Mouse (Mus musculus): ENCODE measurements around the gene Ccdc84. TPM values are rescaled to one million over a fixed set of nuclear protein-coding genes. Genes with fewer than 3 reads are reported as not detected.
"Not testable (repeated sequence)": the region's sequence is repeated elsewhere in the genome, so short reads cannot be mapped to it uniquely, and the experiment has no call there.

Gene Ccdc84
- polyA plus RNA-seq, 1 experiment from 2014 or later, result 20.9 TPM

GRCm38 (mm10) chr9:44435747-44436146, 17.4 kb upstream of the Ccdc84 start:
- Histone ChIP-seq H3K9ac (ENCODE audit: low read length) (no peak overlapping the region), H3K4me2 (ENCODE audit: low read depth) (no peak overlapping the region), H3K9me3 (ENCODE audit: control insufficient read depth, low read length) (no peaks in the 10 kb centered on the region), H3K4me1 (ENCODE audit: control insufficient read depth, insufficient read depth, low read length) (no peaks in the 10 kb centered on the region), H3K27ac (ENCODE audit: low read depth, low read length) (no peak overlapping the region), H3K4me3 (ENCODE audit: low read depth, low read length) (no peak overlapping the region), H3K36me3 (ENCODE audit: control insufficient read depth, insufficient read depth, low read length) (no peaks in the 10 kb centered on the region), H3K27me3 (ENCODE audit: control insufficient read depth, insufficient read depth, low read length) (no peaks in the 10 kb centered on the region)
- DNase-seq (ENCODE audit: low spot score) (no peak), ATAC-seq (ENCODE audit: insufficient read depth, low FRiP score, low TSS enrichment) (no peak)
- 72% methylated on average over 6 of the region's 6 CpGs for WGBS

DNA sequence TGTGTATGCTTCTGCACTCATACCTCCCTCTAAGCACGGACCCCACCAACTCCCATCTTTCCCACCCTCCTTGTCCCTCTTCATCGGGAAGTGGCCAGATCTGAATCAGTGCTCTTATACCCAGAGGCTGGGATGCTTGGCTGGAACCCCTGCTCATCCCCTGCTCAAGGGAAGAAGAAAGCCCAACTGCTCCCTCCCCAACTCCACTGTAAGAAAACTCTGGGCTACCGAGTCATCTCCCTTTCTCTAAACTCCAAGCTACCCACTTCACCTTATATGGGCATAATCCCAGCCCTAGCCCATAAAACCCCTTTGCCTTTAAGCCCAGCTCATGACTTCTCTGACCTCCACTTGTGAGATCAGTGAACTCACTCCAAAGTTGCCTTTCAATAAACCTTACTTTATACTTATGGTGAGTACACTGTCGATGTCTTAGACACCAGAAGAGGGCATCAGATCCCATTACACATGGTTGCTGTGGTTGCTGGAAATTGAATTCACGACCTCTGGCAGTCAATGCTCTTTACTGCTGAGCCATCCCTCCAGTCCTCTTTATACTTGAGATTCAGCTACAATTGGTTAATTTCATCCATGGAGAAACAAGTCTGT, 14.3 kb upstream of the Ccdc84 start:
- no peak overlapping the region for H3K27ac ChIP-seq (ENCODE audit: low read depth, low read length)
- no peak for DNase-seq (ENCODE audit: low spot score)
- H3K9ac ChIP-seq (ENCODE audit: low read length), result no peak overlapping the region
- ATAC-seq (ENCODE audit: insufficient read depth, low FRiP score, low TSS enrichment), result no peak
- no peaks in the 10 kb centered on the region for H3K36me3 ChIP-seq (ENCODE audit: control insufficient read depth, insufficient read depth, low read length)
- no peak overlapping the region for H3K4me2 ChIP-seq (ENCODE audit: low read depth)
- H3K9me3 ChIP-seq (ENCODE audit: control insufficient read depth, low read length), result no peaks in the 10 kb centered on the region
- no peak overlapping the region for H3K4me3 ChIP-seq (ENCODE audit: low read depth, low read length)
- no peaks in the 10 kb centered on the region for H3K4me1 ChIP-seq (ENCODE audit: control insufficient read depth, insufficient read depth, low read length)
- H3K27me3 ChIP-seq (ENCODE audit: control insufficient read depth, insufficient read depth, low read length), result no peaks in the 10 kb centered on the region
- WGBS, result 49% methylated on average over 5 of the region's 5 CpGs

DNA sequence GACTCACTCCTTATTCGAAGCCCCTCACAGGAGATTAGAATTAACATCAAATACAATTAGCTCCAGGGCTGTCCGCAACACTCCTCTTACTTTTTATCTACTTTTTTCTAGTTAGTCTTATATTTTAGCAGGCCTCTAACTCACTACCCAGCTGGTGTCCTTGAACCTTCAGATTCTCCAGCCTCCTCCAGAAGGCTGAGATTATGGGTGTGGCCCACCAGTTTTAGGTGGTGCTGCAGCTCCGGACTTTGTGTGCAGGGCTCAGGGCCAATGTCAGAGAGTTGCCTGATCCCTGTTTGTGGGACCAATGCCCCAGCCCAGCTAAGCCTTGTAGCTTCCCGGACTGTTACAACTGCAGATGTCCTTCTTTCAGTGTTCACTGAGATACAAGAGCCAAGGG, 5.2 kb upstream of the Ccdc84 start:
- Histone ChIP-seq H3K36me3 (ENCODE audit: control insufficient read depth, insufficient read depth, low read length) (no peaks in the 10 kb centered on the region), H3K4me2 (ENCODE audit: low read depth) (no peak overlapping the region), H3K9ac (ENCODE audit: low read length) (no peak overlapping the region), H3K4me1 (ENCODE audit: control insufficient read depth, insufficient read depth, low read length) (no peaks in the 10 kb centered on the region), H3K9me3 (ENCODE audit: control insufficient read depth, low read length) (no peaks in the 10 kb centered on the region), H3K27ac (ENCODE audit: low read depth, low read length) (no peak overlapping the region), H3K27me3 (ENCODE audit: control insufficient read depth, insufficient read depth, low read length) (no peaks in the 10 kb centered on the region), H3K4me3 (ENCODE audit: low read depth, low read length) (no peak overlapping the region)
- WGBS, result 88% methylated on average over 4 of the region's 4 CpGs
- no peak for ATAC-seq (ENCODE audit: insufficient read depth, low FRiP score, low TSS enrichment)
- no peak for DNase-seq (ENCODE audit: low spot score)

- H3K4me1 ChIP-seq (ENCODE audit: control insufficient read depth, insufficient read depth, low read length), result peaks cover 3% of the 10 kb centered on the region; the same call in 1 of the 2 replicates
- no peak for DNase-seq (ENCODE audit: low spot score)
- no peak overlapping the region for H3K4me3 ChIP-seq (ENCODE audit: low read depth, low read length)
- ATAC-seq (ENCODE audit: insufficient read depth, low FRiP score, low TSS enrichment), result no peak
- no peak overlapping the region for H3K4me2 ChIP-seq (ENCODE audit: low read depth)
- no peaks in the 10 kb centered on the region for H3K36me3 ChIP-seq (ENCODE audit: control insufficient read depth, insufficient read depth, low read length)
- no peak overlapping the region for H3K9ac ChIP-seq (ENCODE audit: low read length)
- no peak overlapping the region for H3K27ac ChIP-seq (ENCODE audit: low read depth, low read length)
- 75% methylated on average over 5 of the region's 5 CpGs for WGBS
- H3K27me3 ChIP-seq (ENCODE audit: control insufficient read depth, insufficient read depth, low read length), result no peaks in the 10 kb centered on the region
- no peaks in the 10 kb centered on the region for H3K9me3 ChIP-seq (ENCODE audit: control insufficient read depth, low read length)
Observed at GRCm38 (mm10) chr9:44420280-44420898, 2.0 kb upstream of the Ccdc84 start.

- H3K4me3 ChIP-seq (ENCODE audit: low read depth, low read length); H3K27ac ChIP-seq (ENCODE audit: low read depth, low read length); H3K9ac ChIP-seq (ENCODE audit: low read length); H3K9me3 ChIP-seq (ENCODE audit: control insufficient read depth, low read length); DNase-seq (ENCODE audit: low spot score); H3K27me3 ChIP-seq (ENCODE audit: control insufficient read depth, insufficient read depth, low read length); ATAC-seq (ENCODE audit: insufficient read depth, low FRiP score, low TSS enrichment); H3K4me1 ChIP-seq (ENCODE audit: control insufficient read depth, insufficient read depth, low read length); H3K4me2 ChIP-seq (ENCODE audit: low read depth); H3K36me3 ChIP-seq (ENCODE audit: control insufficient read depth, insufficient read depth, low read length): not testable (repeated sequence)
- WGBS, result 95% methylated on average over 9 of the region's 9 CpGs
Observed at GRCm38 (mm10) chr9:44419730-44420129, 1.4 kb upstream of the Ccdc84 start.

GRCm38 (mm10) chr9:44417892-44418363, 441 bp downstream of the Ccdc84 start:
- H3K4me1 ChIP-seq (ENCODE audit: control insufficient read depth, insufficient read depth, low read length), result peaks cover 3% of the 10 kb centered on the region; the same call in 1 of the 2 replicates
- peak overlapping the region; percentile 79 for H3K4me2 ChIP-seq (ENCODE audit: low read depth)
- no peaks in the 10 kb centered on the region for H3K36me3 ChIP-seq (ENCODE audit: control insufficient read depth, insufficient read depth, low read length)
- H3K9ac ChIP-seq (ENCODE audit: low read length), result peak overlapping the region; percentile 66
- ATAC-seq (ENCODE audit: insufficient read depth, low FRiP score, low TSS enrichment) (peak; percentile 72), DNase-seq (ENCODE audit: low spot score) (peak; percentile 93)
- no peak overlapping the region for H3K27ac ChIP-seq (ENCODE audit: low read depth, low read length)
- no peaks in the 10 kb centered on the region for H3K9me3 ChIP-seq (ENCODE audit: control insufficient read depth, low read length)
- WGBS, result 1% methylated on average over 38 of the region's 38 CpGs
- no peaks in the 10 kb centered on the region for H3K27me3 ChIP-seq (ENCODE audit: control insufficient read depth, insufficient read depth, low read length)
- H3K4me3 ChIP-seq (ENCODE audit: low read depth, low read length), result peak overlapping the region; percentile 56

GRCm38 (mm10) chr9:44417156-44417891, 1.0 kb downstream of the Ccdc84 start:
- H3K9ac ChIP-seq (ENCODE audit: low read length), result peak overlapping the region; percentile 66
- DNase-seq (ENCODE audit: low spot score), result no peak
- ATAC-seq (ENCODE audit: insufficient read depth, low FRiP score, low TSS enrichment), result peak; percentile 27; the same call in 1 of the 2 replicates
- peaks cover 3% of the 10 kb centered on the region; the same call in 1 of the 2 replicates for H3K4me1 ChIP-seq (ENCODE audit: control insufficient read depth, insufficient read depth, low read length)
- WGBS, result 7% methylated on average over 26 of the region's 26 CpGs
- no peak overlapping the region for H3K27ac ChIP-seq (ENCODE audit: low read depth, low read length)
- H3K36me3 ChIP-seq (ENCODE audit: control insufficient read depth, insufficient read depth, low read length), result peaks cover 1% of the 10 kb centered on the region; the same call in 1 of the 2 replicates
- H3K4me3 ChIP-seq (ENCODE audit: low read depth, low read length), result peak overlapping the region; percentile 56
- H3K27me3 ChIP-seq (ENCODE audit: control insufficient read depth, insufficient read depth, low read length), result no peaks in the 10 kb centered on the region
- H3K4me2 ChIP-seq (ENCODE audit: low read depth), result peak overlapping the region; percentile 79
- no peaks in the 10 kb centered on the region for H3K9me3 ChIP-seq (ENCODE audit: control insufficient read depth, low read length)

DNA sequence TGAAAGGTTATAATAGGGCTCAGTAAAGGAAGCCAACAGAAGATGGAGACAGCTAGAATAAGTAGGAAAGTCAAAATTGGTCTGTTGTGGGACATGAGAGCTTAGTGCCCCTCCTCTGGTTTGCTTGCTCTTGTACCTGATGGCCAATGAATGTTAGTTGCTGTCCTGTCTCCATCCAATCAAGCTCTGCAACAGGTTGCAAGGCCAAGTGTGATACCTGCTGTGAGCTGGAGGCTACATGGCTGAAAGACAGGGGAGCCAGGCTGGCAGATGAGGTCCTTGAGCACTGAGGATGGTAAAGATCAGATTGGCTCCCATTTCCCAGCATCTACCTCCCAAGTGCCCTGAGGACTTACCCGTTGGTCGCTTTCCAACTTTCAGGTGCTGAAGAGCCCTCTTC, 5.6 kb downstream of the Ccdc84 start:
- no peak overlapping the region for H3K4me2 ChIP-seq (ENCODE audit: low read depth)
- no peaks in the 10 kb centered on the region for H3K9me3 ChIP-seq (ENCODE audit: control insufficient read depth, low read length)
- ATAC-seq (ENCODE audit: insufficient read depth, low FRiP score, low TSS enrichment) (no peak), DNase-seq (ENCODE audit: low spot score) (no peak)
- H3K9ac ChIP-seq (ENCODE audit: low read length), result no peak overlapping the region
- no peak overlapping the region for H3K27ac ChIP-seq (ENCODE audit: low read depth, low read length)
- peaks cover 3% of the 10 kb centered on the region; the same call in 1 of the 2 replicates for H3K4me1 ChIP-seq (ENCODE audit: control insufficient read depth, insufficient read depth, low read length)
- H3K4me3 ChIP-seq (ENCODE audit: low read depth, low read length), result no peak overlapping the region
- WGBS, result 84% methylated on average over 2 of the region's 2 CpGs
- peaks cover 9% of the 10 kb centered on the region for H3K36me3 ChIP-seq (ENCODE audit: control insufficient read depth, insufficient read depth, low read length)
- no peaks in the 10 kb centered on the region for H3K27me3 ChIP-seq (ENCODE audit: control insufficient read depth, insufficient read depth, low read length)

All from neural tube, embryonic 11.5 days (tissue).